Mouse (Mus musculus) liver, embryonic 16.5 days (tissue): ENCODE measurements around the gene Gp1bb. TPM values are rescaled to one million over a fixed set of nuclear protein-coding genes. Genes with fewer than 3 reads are reported as not detected.

Experiments
- ATAC-seq: fragments of 200-750 bp; cut with Nextera tagmentation; 2 replicates; pipeline ENCODE4 v1.8.0; 2017; ENCODE audit warnings: low read depth, mild to moderate bottlenecking, moderate number of reproducible peaks, moderate library complexity
- H3K27ac ChIP-seq: fragments of 300-500 bp; sonication (generic); 2 replicates; pipeline ENCODE4 v1.5.1; 2014; ENCODE audit warnings: mild to moderate bottlenecking, low read length
- H3K27me3 ChIP-seq: fragments of 300-500 bp; sonication (generic); 2 replicates; pipeline ENCODE4 v1.6.1; 2014; ENCODE audit warnings: low read depth, low read length, mixed read lengths; ENCODE audit not compliant: control insufficient read depth, insufficient read depth
- H3K36me3 ChIP-seq: fragments of 300-500 bp; sonication (generic); 2 replicates; pipeline ENCODE4 v1.6.1; 2014; ENCODE audit warnings: mild to moderate bottlenecking; ENCODE audit not compliant: control insufficient read depth, insufficient read depth
- H3K4me1 ChIP-seq: fragments of 300-500 bp; sonication (generic); 2 replicates; pipeline ENCODE4 v1.6.1; 2014; ENCODE audit warnings: low read depth, low read length, mixed read lengths; ENCODE audit not compliant: control insufficient read depth
- H3K4me2 ChIP-seq: fragments of 300-500 bp; sonication (generic); 2 replicates; pipeline ENCODE4 v1.6.1; 2014; ENCODE audit warnings: low read depth, low read length, mixed read lengths
- H3K4me3 ChIP-seq: fragments of 300-500 bp; sonication (generic); 2 replicates; pipeline ENCODE4 v1.5.1; 2014; ENCODE audit warnings: low read depth, mild to moderate bottlenecking, low read length
- H3K9ac ChIP-seq: fragments of 300-500 bp; sonication (generic); 2 replicates; pipeline ENCODE4 v1.6.1; 2014; ENCODE audit warnings: low read depth, low read length
- H3K9me3 ChIP-seq: fragments of 300-500 bp; sonication (generic); replicated peaks from 2 replicates; pipeline ENCODE4 v1.6.1; 2016; ENCODE audit warnings: low read length; ENCODE audit not compliant: control insufficient read depth
- WGBS: fragments of 180-500 bp; shearing (Covaris S2); extraction: QIAGEN DNeasy Blood & Tissue Kit; methylation state at CpG from one replicate; pipeline ENCODE4 v1.1.7; 2014; ENCODE audit not compliant: insufficient replicate concordance; 5-methylcytosine and 5-hydroxymethylcytosine counted together
- polyA plus RNA-seq: library from polyadenylated mRNA; unstranded; fragments of >200 nt; fragmentation: Nextera tagmentation; extraction: Ambion mirVana; gene quantifications from 2 replicates; pipeline ENCODE4 v1.2.1, GENCODE M21; 2015

Gene Gp1bb
- polyA plus RNA-seq, 1 experiment from 2014 or later: 18.2 TPM

GRCm38 (mm10) chr16:18625791-18626311, 3.6 kb upstream of the Gp1bb start:
- Histone ChIP-seq H3K9me3 (no peaks in the 10 kb centered on the region), H3K27me3 (peaks cover 100% of the 10 kb centered on the region), H3K4me1 (peaks cover 20% of the 10 kb centered on the region), H3K4me2 (peak overlapping the region; percentile 75), H3K36me3 (no peaks in the 10 kb centered on the region), H3K27ac (no peak overlapping the region), H3K4me3 (peak overlapping the region; percentile 53), H3K9ac (no peak overlapping the region)
- no peak for ATAC-seq
- WGBS: 9% methylated on average over 26 of the region's 26 CpGs

- ATAC-seq: no peak
- H3K4me3 ChIP-seq: no peak overlapping the region
- no peak overlapping the region for H3K9ac ChIP-seq
- peaks cover 20% of the 10 kb centered on the region for H3K4me1 ChIP-seq
- no peak overlapping the region for H3K4me2 ChIP-seq
- peaks cover 100% of the 10 kb centered on the region for H3K27me3 ChIP-seq
- no peaks in the 10 kb centered on the region for H3K9me3 ChIP-seq
- H3K36me3 ChIP-seq: no peaks in the 10 kb centered on the region
- H3K27ac ChIP-seq: no peak overlapping the region
- 32% methylated on average over 14 of the region's 14 CpGs for WGBS
These were observed 2.9 kb upstream of the Gp1bb start for GRCm38 (mm10) chr16:18625097-18625496.

GRCm38 (mm10) chr16:18624641-18625040, 2.4 kb upstream of the Gp1bb start:
- WGBS: 15% methylated on average over 15 of the region's 15 CpGs
- H3K9ac ChIP-seq: no peak overlapping the region
- no peak overlapping the region for H3K4me2 ChIP-seq
- no peak for ATAC-seq
- H3K4me3 ChIP-seq: no peak overlapping the region
- H3K27me3 ChIP-seq: peaks cover 100% of the 10 kb centered on the region
- no peaks in the 10 kb centered on the region for H3K36me3 ChIP-seq
- H3K4me1 ChIP-seq: peaks cover 20% of the 10 kb centered on the region
- no peak overlapping the region for H3K27ac ChIP-seq
- H3K9me3 ChIP-seq: no peaks in the 10 kb centered on the region

- Histone ChIP-seq H3K4me1 (peaks cover 17% of the 10 kb centered on the region), H3K36me3 (no peaks in the 10 kb centered on the region), H3K9ac (no peak overlapping the region), H3K27ac (no peak overlapping the region), H3K9me3 (no peaks in the 10 kb centered on the region), H3K4me3 (no peak overlapping the region), H3K4me2 (no peak overlapping the region), H3K27me3 (peaks cover 100% of the 10 kb centered on the region)
- WGBS: 21% methylated on average over 15 of the region's 15 CpGs
- no peak for ATAC-seq
These were observed 1.7 kb upstream of the Gp1bb start for GRCm38 (mm10) chr16:18623751-18624540.

GRCm38 (mm10) chr16:18622916-18623750, 930 bp upstream of the Gp1bb start:
- no peak for ATAC-seq
- WGBS: 19% methylated on average over 29 of the region's 29 CpGs
- no peak overlapping the region for H3K4me2 ChIP-seq

GRCm38 (mm10) chr16:18621362-18622001, 721 bp downstream of the Gp1bb start:
- H3K4me2 ChIP-seq: peak overlapping the region; percentile 55; the same call in 1 of the 2 replicates
- H3K4me1 ChIP-seq: peaks cover 15% of the 10 kb centered on the region
- H3K27me3 ChIP-seq: peaks cover 86% of the 10 kb centered on the region
- no peak overlapping the region for H3K9ac ChIP-seq
- no peak overlapping the region for H3K27ac ChIP-seq
- no peaks in the 10 kb centered on the region for H3K36me3 ChIP-seq
- H3K9me3 ChIP-seq: no peaks in the 10 kb centered on the region
- ATAC-seq: no peak
- H3K4me3 ChIP-seq: peak overlapping the region; percentile 45
- under 1% methylated on average over 38 of the region's 38 CpGs for WGBS

More at GRCm38 (mm10) chr16:18622916-18623750, 930 bp upstream of the Gp1bb start:
- no peak overlapping the region for H3K4me3 ChIP-seq
- H3K4me1 ChIP-seq: peaks cover 17% of the 10 kb centered on the region
- H3K27me3 ChIP-seq: peaks cover 99% of the 10 kb centered on the region
- no peaks in the 10 kb centered on the region for H3K9me3 ChIP-seq
- H3K36me3 ChIP-seq: no peaks in the 10 kb centered on the region
- H3K9ac ChIP-seq: no peak overlapping the region
- no peak overlapping the region for H3K27ac ChIP-seq

GRCm38 (mm10) chr16:18620601-18621361, 1.4 kb downstream of the Gp1bb start:
- H3K9me3 ChIP-seq: no peaks in the 10 kb centered on the region
- peaks cover 81% of the 10 kb centered on the region for H3K27me3 ChIP-seq
- H3K9ac ChIP-seq: no peak overlapping the region
- ATAC-seq: no peak
- no peak overlapping the region for H3K27ac ChIP-seq
- peak overlapping the region; percentile 55 for H3K4me2 ChIP-seq
- peak overlapping the region; percentile 45 for H3K4me3 ChIP-seq
- peaks cover 9% of the 10 kb centered on the region for H3K4me1 ChIP-seq
- whole genome bisulfite sequencing: 1% methylated on average over 63 of the region's 74 CpGs
- H3K36me3 ChIP-seq: no peaks in the 10 kb centered on the region

- no peak for ATAC-seq
- no peak overlapping the region for H3K9ac ChIP-seq
- H3K4me3 ChIP-seq: no peak overlapping the region; the same call in 1 of the 2 replicates
- H3K4me2 ChIP-seq: no peak overlapping the region
- no peak overlapping the region for H3K27ac ChIP-seq
- no peaks in the 10 kb centered on the region for H3K9me3 ChIP-seq
- 34% methylated on average over 6 of the region's 6 CpGs for WGBS
- no peaks in the 10 kb centered on the region for H3K36me3 ChIP-seq
- peaks cover 79% of the 10 kb centered on the region for H3K27me3 ChIP-seq
- H3K4me1 ChIP-seq: peaks cover 8% of the 10 kb centered on the region
These were observed 2.0 kb downstream of the Gp1bb start for GRCm38 (mm10) chr16:18620201-18620600.
